Mouse (Mus musculus): Measurements from ENCODE around the gene Gm11077. TPM values are rescaled to one million over a fixed set of nuclear protein-coding genes. Genes with fewer than 3 reads are reported as not detected.

Gm11077 gene
- polyA plus RNA-seq, 1 experiment from 2014 or later: not detected

GRCm38 (mm10) chr6:140697994-140698393, 31.1 kb upstream of the Gm11077 start:
- H3K9me3 ChIP-seq (ENCODE audit: control insufficient read depth, low read length): no peaks in the 10 kb centered on the region
- H3K27me3 ChIP-seq (ENCODE audit: control insufficient read depth, insufficient read depth, low read length): no peaks in the 10 kb centered on the region
- WGBS: 91% methylated on average over 11 of the region's 11 CpGs
- no peak overlapping the region for H3K4me3 ChIP-seq (ENCODE audit: control insufficient read depth in 1 of 2, insufficient read depth in 1 of 2, low read depth in 1 of 2, low read length in 2 of 2)
- no peaks in the 10 kb centered on the region for H3K36me3 ChIP-seq (ENCODE audit: control insufficient read depth, insufficient read depth, low read length)
- ATAC-seq (ENCODE audit: insufficient number of reproducible peaks, insufficient read depth, low FRiP score, low read depth): no peak
- no peak overlapping the region for H3K4me2 ChIP-seq (ENCODE audit: low read length)
- H3K27ac ChIP-seq (replicated peaks in 1 of 2; ENCODE audit: control insufficient read depth in 1 of 2, insufficient read depth in 1 of 2, low read depth in 2 of 2, low read length in 2 of 2): no peak overlapping the region
- H3K4me1 ChIP-seq (ENCODE audit: control insufficient read depth in 2 of 2, insufficient read depth in 2 of 2, low read length in 2 of 2): no peaks in the 10 kb centered on the region
- no peak overlapping the region for H3K9ac ChIP-seq (ENCODE audit: low read length)

GRCm38 (mm10) chr6:140698596-140698995, 30.5 kb upstream of the Gm11077 start:
- no peak overlapping the region for H3K4me2 ChIP-seq (ENCODE audit: low read length)
- H3K27ac ChIP-seq (replicated peaks in 1 of 2; ENCODE audit: control insufficient read depth in 1 of 2, insufficient read depth in 1 of 2, low read depth in 2 of 2, low read length in 2 of 2): no peak overlapping the region
- ATAC-seq (ENCODE audit: insufficient number of reproducible peaks, insufficient read depth, low FRiP score, low read depth): no peak
- no peaks in the 10 kb centered on the region for H3K36me3 ChIP-seq (ENCODE audit: control insufficient read depth, insufficient read depth, low read length)
- H3K9me3 ChIP-seq (ENCODE audit: control insufficient read depth, low read length): no peaks in the 10 kb centered on the region
- H3K4me3 ChIP-seq (ENCODE audit: control insufficient read depth in 1 of 2, insufficient read depth in 1 of 2, low read depth in 1 of 2, low read length in 2 of 2): no peak overlapping the region
- H3K27me3 ChIP-seq (ENCODE audit: control insufficient read depth, insufficient read depth, low read length): no peaks in the 10 kb centered on the region
- 83% methylated on average over 1 of the region's 1 CpGs for WGBS
- no peak overlapping the region for H3K9ac ChIP-seq (ENCODE audit: low read length)
- H3K4me1 ChIP-seq (ENCODE audit: control insufficient read depth in 2 of 2, insufficient read depth in 2 of 2, low read length in 2 of 2): no peaks in the 10 kb centered on the region

- peaks cover 5% of the 10 kb centered on the region; the same call in 1 of the 2 replicates for H3K9me3 ChIP-seq (ENCODE audit: control insufficient read depth, low read length)
- no peak overlapping the region for H3K4me2 ChIP-seq (ENCODE audit: low read length)
- no peak for ATAC-seq (ENCODE audit: insufficient number of reproducible peaks, insufficient read depth, low FRiP score, low read depth)
- H3K4me1 ChIP-seq (ENCODE audit: control insufficient read depth in 2 of 2, insufficient read depth in 2 of 2, low read length in 2 of 2): no peaks in the 10 kb centered on the region
- H3K36me3 ChIP-seq (ENCODE audit: control insufficient read depth, insufficient read depth, low read length): no peaks in the 10 kb centered on the region
- 78% methylated on average over 6 of the region's 6 CpGs for WGBS
- no peaks in the 10 kb centered on the region for H3K27me3 ChIP-seq (ENCODE audit: control insufficient read depth, insufficient read depth, low read length)
- H3K27ac ChIP-seq (replicated peaks in 1 of 2; ENCODE audit: control insufficient read depth in 1 of 2, insufficient read depth in 1 of 2, low read depth in 2 of 2, low read length in 2 of 2): no peak overlapping the region
- H3K4me3 ChIP-seq (ENCODE audit: control insufficient read depth in 1 of 2, insufficient read depth in 1 of 2, low read depth in 1 of 2, low read length in 2 of 2): no peak overlapping the region
- no peak overlapping the region for H3K9ac ChIP-seq (ENCODE audit: low read length)
These were observed 27.8 kb upstream of the Gm11077 start for GRCm38 (mm10) chr6:140701259-140701658.

GRCm38 (mm10) chr6:140705132-140705531, 24.0 kb upstream of the Gm11077 start:
- Histone ChIP-seq H3K4me2 (ENCODE audit: low read length) (no peak overlapping the region), H3K36me3 (ENCODE audit: control insufficient read depth, insufficient read depth, low read length) (no peaks in the 10 kb centered on the region)
- 92% methylated on average over 10 of the region's 10 CpGs for WGBS

GRCm38 (mm10) chr6:140706056-140706455, 23.0 kb upstream of the Gm11077 start:
- WGBS: 94% methylated on average over 5 of the region's 5 CpGs
- Histone ChIP-seq H3K4me3 (ENCODE audit: control insufficient read depth in 1 of 2, insufficient read depth in 1 of 2, low read depth in 1 of 2, low read length in 2 of 2) (no peak overlapping the region), H3K4me2 (ENCODE audit: low read length) (no peak overlapping the region), H3K27me3 (ENCODE audit: control insufficient read depth, insufficient read depth, low read length) (no peaks in the 10 kb centered on the region), H3K4me1 (ENCODE audit: control insufficient read depth in 2 of 2, insufficient read depth in 2 of 2, low read length in 2 of 2) (no peaks in the 10 kb centered on the region; a peak in 1 of 4 replicates), H3K9ac (ENCODE audit: low read length) (no peak overlapping the region), H3K9me3 (ENCODE audit: control insufficient read depth, low read length) (peaks cover 5% of the 10 kb centered on the region; the same call in 1 of the 2 replicates), H3K36me3 (ENCODE audit: control insufficient read depth, insufficient read depth, low read length) (no peaks in the 10 kb centered on the region), H3K27ac (replicated peaks in 1 of 2; ENCODE audit: control insufficient read depth in 1 of 2, insufficient read depth in 1 of 2, low read depth in 2 of 2, low read length in 2 of 2) (no peak overlapping the region)
- no peak for ATAC-seq (ENCODE audit: insufficient number of reproducible peaks, insufficient read depth, low FRiP score, low read depth)

More at GRCm38 (mm10) chr6:140705132-140705531, 24.0 kb upstream of the Gm11077 start:
- Histone ChIP-seq H3K4me3 (ENCODE audit: control insufficient read depth in 1 of 2, insufficient read depth in 1 of 2, low read depth in 1 of 2, low read length in 2 of 2) (no peak overlapping the region), H3K4me1 (ENCODE audit: control insufficient read depth in 2 of 2, insufficient read depth in 2 of 2, low read length in 2 of 2) (no peaks in the 10 kb centered on the region; a peak in 1 of 4 replicates), H3K27me3 (ENCODE audit: control insufficient read depth, insufficient read depth, low read length) (no peaks in the 10 kb centered on the region), H3K9ac (ENCODE audit: low read length) (no peak overlapping the region), H3K9me3 (ENCODE audit: control insufficient read depth, low read length) (peaks cover 5% of the 10 kb centered on the region; the same call in 1 of the 2 replicates), H3K27ac (replicated peaks in 1 of 2; ENCODE audit: control insufficient read depth in 1 of 2, insufficient read depth in 1 of 2, low read depth in 2 of 2, low read length in 2 of 2) (no peak overlapping the region)
- no peak for ATAC-seq (ENCODE audit: insufficient number of reproducible peaks, insufficient read depth, low FRiP score, low read depth)

- Histone ChIP-seq H3K36me3 (ENCODE audit: control insufficient read depth, insufficient read depth, low read length) (no peaks in the 10 kb centered on the region), H3K4me3 (ENCODE audit: control insufficient read depth in 1 of 2, insufficient read depth in 1 of 2, low read depth in 1 of 2, low read length in 2 of 2) (no peak overlapping the region), H3K27me3 (ENCODE audit: control insufficient read depth, insufficient read depth, low read length) (no peaks in the 10 kb centered on the region), H3K4me2 (ENCODE audit: low read length) (no peak overlapping the region), H3K27ac (replicated peaks in 1 of 2; ENCODE audit: control insufficient read depth in 1 of 2, insufficient read depth in 1 of 2, low read depth in 2 of 2, low read length in 2 of 2) (no peak overlapping the region), H3K9me3 (ENCODE audit: control insufficient read depth, low read length) (peaks cover 5% of the 10 kb centered on the region; the same call in 1 of the 2 replicates), H3K4me1 (ENCODE audit: control insufficient read depth in 2 of 2, insufficient read depth in 2 of 2, low read length in 2 of 2) (no peaks in the 10 kb centered on the region; a peak in 1 of 4 replicates), H3K9ac (ENCODE audit: low read length) (no peak overlapping the region)
- 76% methylated on average over 10 of the region's 10 CpGs for WGBS
- ATAC-seq (ENCODE audit: insufficient number of reproducible peaks, insufficient read depth, low FRiP score, low read depth): no peak
These were observed 21.0 kb upstream of the Gm11077 start for GRCm38 (mm10) chr6:140708059-140708458.

GRCm38 (mm10) chr6:140709415-140710107, 19.5 kb upstream of the Gm11077 start:
- H3K9me3 ChIP-seq (ENCODE audit: control insufficient read depth, low read length): peaks cover 5% of the 10 kb centered on the region; the same call in 1 of the 2 replicates
- 74% methylated on average over 6 of the region's 6 CpGs for WGBS

GRCm38 (mm10) chr6:140712754-140713153, 16.3 kb upstream of the Gm11077 start:
- ATAC-seq (ENCODE audit: insufficient number of reproducible peaks, insufficient read depth, low FRiP score, low read depth): no peak
- Histone ChIP-seq H3K4me2 (ENCODE audit: low read length) (no peak overlapping the region), H3K36me3 (ENCODE audit: control insufficient read depth, insufficient read depth, low read length) (no peaks in the 10 kb centered on the region), H3K9me3 (ENCODE audit: control insufficient read depth, low read length) (no peaks in the 10 kb centered on the region), H3K4me1 (ENCODE audit: control insufficient read depth in 2 of 2, insufficient read depth in 2 of 2, low read length in 2 of 2) (no peaks in the 10 kb centered on the region), H3K27me3 (ENCODE audit: control insufficient read depth, insufficient read depth, low read length) (no peaks in the 10 kb centered on the region), H3K27ac (replicated peaks in 1 of 2; ENCODE audit: control insufficient read depth in 1 of 2, insufficient read depth in 1 of 2, low read depth in 2 of 2, low read length in 2 of 2) (no peak overlapping the region), H3K4me3 (ENCODE audit: control insufficient read depth in 1 of 2, insufficient read depth in 1 of 2, low read depth in 1 of 2, low read length in 2 of 2) (no peak overlapping the region), H3K9ac (ENCODE audit: low read length) (no peak overlapping the region)
- WGBS: 5% methylated on average over 11 of the region's 11 CpGs

More at GRCm38 (mm10) chr6:140709415-140710107, 19.5 kb upstream of the Gm11077 start:
- Histone ChIP-seq H3K9ac (ENCODE audit: low read length) (no peak overlapping the region), H3K4me3 (ENCODE audit: control insufficient read depth in 1 of 2, insufficient read depth in 1 of 2, low read depth in 1 of 2, low read length in 2 of 2) (no peak overlapping the region), H3K27ac (replicated peaks in 1 of 2; ENCODE audit: control insufficient read depth in 1 of 2, insufficient read depth in 1 of 2, low read depth in 2 of 2, low read length in 2 of 2) (no peak overlapping the region), H3K36me3 (ENCODE audit: control insufficient read depth, insufficient read depth, low read length) (no peaks in the 10 kb centered on the region), H3K27me3 (ENCODE audit: control insufficient read depth, insufficient read depth, low read length) (no peaks in the 10 kb centered on the region), H3K4me1 (ENCODE audit: control insufficient read depth in 2 of 2, insufficient read depth in 2 of 2, low read length in 2 of 2) (no peaks in the 10 kb centered on the region; a peak in 1 of 4 replicates), H3K4me2 (ENCODE audit: low read length) (no peak overlapping the region)
- no peak for ATAC-seq (ENCODE audit: insufficient number of reproducible peaks, insufficient read depth, low FRiP score, low read depth)

Data from heart, embryonic 14.5 days (tissue).